Mouse (Mus musculus): ENCODE results near the gene Gart.
"Not testable (repeated sequence)": the region's sequence is repeated elsewhere in the genome, so short reads cannot be mapped to it uniquely, and the experiment has no call there.

Gene Gart

DNA sequence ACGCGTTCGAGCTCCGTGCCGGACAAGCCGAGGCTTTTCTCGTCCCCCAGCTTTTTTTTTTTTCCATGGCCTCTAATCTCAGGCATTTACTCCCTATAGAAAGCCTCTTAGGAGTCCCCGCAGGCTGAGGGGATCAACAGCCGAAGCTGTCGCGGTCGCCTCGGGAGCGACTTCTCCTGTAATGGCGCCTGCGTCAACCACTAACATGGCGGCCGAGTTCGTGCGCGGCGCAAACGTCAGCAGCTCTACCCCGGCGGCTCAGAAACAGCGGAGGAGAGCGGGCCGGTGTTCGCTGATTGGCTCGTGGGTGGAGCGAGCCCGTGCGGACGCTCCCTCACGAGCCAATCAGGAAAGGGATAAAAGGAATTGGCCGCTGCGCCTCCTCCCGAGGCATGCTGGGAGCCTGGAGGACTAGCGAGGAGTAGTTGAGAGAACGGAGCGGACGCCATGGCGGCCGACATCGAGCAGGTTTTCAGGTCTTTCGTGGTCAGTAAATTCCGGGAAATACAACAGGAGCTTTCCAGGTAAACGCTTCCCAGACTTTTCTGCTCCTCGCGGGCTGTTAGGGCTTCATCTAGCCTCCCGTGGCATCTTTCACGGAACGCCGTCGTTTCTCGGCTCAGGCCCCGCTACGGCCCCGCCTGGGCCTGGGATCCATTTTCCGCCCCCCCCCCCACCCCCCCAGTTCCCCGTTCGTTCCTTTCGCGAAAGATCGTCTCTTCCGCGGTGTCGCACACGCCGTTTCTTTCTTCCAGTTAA is 888 bp upstream of the Gart start, which contains the start of gene Son:
TSS of gene Son (plus strand) at position 46 of the 759 bp plus-strand sequence.
- peak; percentile 97 for DNase-seq

DNA sequence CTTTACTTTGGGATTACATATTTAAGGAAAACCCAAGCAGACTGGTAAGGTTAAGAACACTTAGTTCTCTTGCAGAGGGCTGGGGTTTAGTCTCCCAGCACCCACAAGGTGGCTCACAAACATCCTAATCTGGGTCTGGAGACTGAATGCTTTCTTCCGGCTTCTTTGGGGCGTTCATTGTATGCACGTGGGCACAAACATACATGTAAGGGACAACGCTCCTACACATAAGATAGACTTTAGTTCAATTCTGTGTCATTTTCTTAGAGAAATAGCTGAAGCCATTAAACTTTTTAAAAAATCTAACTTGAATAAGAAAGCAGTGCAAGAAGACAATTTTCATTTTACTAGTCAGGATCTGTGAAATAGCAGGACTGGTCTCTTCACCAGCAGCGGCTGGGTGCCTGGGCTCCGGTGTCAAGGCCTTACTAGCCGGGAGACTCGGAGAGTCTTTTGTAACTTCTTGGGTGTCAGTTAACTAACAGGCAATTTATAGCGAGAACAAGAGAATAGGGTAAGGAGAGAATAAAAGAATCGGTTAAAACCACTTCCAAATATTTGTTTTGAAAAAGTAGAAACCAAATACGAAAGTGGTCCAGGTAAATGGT is 653 bp downstream of the Gart start:
- peak; percentile 15 for DNase-seq

DNA sequence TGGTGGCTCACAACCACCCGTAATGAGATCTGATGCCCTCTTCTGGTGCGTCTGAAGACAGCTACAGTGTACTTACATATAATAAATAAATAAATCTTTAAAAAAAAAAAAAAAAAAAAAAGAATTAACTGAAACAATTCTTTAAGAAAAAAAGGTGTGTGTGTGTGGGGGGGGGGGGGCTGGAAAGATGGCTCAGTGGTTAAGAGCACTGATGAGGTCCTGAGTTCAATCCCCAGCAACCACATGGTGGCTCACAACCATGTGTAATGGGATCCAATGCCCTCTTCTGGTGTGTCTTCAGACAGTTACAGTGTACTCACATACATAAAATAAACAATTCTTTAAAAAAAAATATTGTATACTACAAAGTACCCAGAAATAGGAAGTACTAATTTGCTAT is 1.3 kb downstream of the Gart start:
- not testable (repeated sequence) for DNase-seq

DNA sequence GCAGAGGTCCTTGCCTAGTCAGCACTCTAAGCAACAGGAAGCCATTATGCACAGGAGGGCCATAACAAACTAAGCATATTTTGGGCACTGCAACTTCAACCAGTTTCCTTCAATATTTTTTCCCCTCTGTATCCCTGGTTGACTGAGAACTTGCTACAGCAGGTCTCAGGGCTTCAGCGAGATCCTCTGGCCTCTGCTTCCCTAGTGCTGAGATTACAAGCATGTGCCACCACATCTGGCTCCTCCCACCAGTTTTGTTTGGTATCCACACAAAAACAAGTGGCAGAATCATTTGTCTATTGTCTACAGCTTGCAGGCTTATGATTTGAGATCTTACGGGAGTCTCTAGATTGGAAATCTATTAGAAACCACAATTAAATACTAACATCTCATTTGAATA is 1.9 kb downstream of the Gart start:
- DNase-seq: no peak

DNA sequence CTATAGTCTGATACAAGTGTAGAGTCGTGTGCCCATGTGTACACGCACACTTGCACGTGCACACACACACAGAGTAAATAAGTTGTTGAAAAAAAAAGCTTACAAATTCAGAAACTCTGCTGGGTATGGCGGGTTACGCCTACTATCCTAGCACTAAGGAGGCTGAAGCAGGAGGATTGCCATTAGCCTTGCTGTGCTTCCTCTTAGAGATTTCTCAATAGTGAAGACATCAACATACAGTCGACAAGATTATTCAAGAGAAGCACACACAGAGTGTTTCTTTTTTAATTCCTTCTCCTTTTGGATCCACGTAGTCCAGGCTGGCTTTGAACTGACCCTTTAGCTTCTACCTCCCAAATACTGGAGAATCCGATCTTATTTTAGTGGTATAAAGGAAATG is 6.6 kb downstream of the Gart start:
- DNase-seq: no peak

DNA sequence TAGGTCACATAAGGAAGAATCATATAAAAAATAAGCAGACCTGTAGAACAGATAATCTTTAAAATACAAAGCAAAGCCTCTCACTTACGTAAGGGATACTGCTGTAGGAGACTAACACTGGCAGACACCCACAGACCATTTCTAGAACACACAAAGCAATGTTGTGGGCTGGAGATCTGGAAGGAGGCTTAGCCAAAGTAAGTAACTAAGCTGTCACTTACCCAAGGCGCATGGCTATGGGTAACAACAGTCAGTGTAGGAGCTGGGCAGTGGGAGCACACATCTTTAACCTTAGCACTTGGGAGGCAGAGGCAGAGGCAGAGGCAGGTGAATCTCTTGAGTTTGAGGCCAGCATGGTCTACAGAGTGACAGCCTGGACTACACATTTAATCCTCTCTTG is 7.1 kb downstream of the Gart start:
- DNase-seq: no peak

DNA sequence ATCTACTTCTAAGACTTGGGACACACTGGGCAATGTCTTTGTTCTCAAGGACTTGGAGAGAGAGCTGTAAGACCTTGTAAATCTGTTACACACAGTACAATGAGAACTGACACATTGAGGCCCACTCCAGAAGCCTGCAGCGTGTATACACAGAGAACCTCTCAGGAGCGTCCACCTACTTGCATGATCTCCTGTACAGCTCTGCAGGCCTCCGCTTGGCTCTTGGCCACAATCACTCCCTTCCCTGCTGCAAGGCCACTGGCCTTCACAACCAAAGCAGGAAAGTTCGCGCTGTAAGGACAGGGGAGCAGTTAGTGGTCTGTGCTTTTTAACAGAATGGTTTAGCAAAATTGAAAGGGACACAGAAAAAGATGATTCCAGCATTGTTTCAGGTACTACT is 7.6 kb downstream of the Gart start:
- no peak for DNase-seq

DNA sequence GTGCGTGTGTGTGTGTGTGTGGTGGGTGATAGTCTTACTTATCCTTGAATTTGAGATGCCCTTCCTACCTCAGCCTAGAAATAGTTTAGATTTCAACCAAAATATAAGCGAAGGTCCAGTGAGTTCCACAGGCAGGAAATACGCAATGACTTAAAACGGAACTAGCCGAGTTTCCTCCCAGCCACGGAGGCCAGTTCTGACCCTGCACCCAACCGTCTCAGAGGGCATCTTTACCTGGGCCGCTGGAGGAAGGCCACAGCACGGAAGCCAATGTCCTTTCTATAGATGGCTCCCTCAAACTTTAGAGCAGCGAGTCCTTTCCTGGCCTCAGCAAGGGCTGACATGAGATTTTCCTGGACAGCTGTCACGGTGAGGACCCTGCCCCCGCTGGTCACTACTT is 13.1 kb downstream of the Gart start:
- DNase-seq: no peak

DNA sequence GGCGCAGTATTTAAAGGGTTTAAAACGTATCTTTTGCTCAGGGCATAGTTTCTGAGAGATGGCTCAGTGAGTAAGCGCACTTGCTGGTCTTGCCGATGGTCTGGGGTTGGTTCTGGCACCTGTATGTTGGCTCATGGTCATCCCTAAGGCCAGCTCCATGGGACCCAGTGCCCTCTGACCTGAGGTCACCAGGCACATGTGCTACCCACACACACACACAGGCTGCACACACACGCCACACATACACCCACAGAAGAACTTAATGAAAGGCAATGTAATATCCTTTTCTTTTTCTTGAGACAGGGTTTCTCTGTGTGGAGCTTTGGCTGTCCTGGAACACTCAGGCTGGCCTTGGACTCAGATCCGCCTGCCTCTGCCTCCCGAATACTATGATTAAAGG is 13.8 kb downstream of the Gart start:
- DNase-seq: no peak

DNA sequence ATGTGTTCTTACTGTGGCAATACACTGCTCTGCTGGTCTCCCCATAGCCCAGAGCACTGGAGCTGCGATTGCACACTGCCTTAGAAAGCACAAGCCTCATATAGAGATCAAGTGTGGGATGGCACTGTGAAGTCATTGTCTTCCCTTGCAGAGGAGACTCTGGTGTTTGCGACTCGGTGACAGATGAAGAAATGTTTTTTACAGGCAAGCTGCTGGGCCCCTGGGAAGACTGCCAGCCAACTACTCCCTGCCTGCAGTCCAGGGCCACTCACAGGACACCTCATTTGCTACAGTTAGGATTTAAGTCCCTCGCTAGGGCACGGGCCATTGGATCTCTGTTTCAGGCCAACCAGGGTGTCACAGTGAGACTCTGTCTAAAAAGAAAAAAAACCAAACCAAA is 14.3 kb downstream of the Gart start:
- no peak for DNase-seq

DNA sequence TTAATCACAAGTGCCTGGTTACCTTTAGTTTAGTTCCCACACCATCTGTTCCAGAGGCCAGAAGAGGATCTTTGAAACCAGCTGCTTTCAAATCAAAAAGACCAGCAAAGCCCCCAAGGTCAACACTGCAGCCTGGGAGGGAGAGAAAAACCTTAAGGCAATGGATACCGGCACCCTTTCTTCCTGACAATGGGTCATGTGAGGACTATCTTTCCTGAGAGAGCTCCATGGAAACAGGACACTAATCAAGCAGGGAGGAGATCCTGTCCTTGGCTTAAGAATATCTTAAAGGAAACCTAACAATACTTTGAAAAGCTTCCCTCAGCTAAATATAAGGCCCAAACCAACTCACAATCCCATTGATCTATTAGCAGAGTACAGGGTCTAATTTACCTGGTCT is 16.2 kb downstream of the Gart start:
- no peak for DNase-seq

DNA sequence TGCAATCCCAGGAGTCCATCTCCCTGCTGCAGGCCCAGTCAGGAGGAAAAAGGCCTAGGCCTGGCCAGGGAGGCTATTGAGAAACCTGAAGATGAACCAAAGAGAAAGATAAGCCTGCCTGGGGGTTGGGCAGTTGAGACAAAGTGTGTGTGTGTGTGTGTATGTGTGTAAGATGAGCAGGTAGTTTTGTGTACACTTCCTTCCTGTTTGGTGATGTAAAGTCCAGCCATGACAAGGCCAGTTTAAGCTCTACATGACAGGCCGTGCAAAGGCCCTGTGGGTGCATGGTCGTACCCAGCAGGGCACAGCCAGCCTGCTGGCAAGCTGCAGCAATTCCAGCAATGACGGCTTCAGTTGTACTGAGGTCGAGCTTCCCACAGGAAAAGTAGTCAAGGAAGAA is 17.0 kb downstream of the Gart start:
- no peak for DNase-seq

DNA sequence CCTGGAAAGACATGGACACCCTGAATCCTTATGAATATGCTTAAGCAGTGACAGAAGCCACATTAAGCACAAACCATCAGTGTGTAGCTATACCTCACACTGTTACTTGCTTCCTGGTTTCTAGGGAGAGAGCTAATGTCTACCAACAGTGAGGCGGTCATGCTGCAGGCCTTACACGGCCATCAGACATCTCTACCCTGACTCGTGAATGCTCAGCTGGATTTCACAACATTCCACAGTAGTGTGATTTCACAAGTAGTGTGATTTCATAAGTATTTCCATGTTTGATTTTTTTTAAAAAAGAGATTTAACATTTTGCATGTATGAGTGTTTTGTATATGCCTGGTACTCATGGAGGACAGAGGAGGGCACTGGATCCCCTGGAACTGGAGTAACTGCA is 18.1 kb downstream of the Gart start:
- no peak for DNase-seq

DNA sequence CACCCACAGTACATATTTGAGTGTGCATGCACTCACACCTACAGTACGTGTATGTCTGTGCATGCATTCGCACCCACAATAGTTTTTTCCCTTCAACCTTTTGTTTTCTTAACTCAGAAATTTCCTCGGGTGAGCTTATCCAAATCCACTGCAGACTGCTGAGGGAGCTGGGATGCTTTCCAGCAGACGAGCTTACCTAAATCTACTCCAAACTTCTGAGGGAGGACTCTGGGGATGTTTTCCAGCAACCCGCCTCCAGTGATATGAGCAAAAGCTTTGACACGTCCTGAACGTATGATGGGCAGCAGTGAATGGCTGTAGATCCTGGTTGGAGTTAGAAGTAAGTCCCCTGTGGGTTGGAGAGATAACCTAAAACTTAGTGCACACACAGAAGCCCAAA is 18.9 kb downstream of the Gart start:
- DNase-seq: no peak

DNA sequence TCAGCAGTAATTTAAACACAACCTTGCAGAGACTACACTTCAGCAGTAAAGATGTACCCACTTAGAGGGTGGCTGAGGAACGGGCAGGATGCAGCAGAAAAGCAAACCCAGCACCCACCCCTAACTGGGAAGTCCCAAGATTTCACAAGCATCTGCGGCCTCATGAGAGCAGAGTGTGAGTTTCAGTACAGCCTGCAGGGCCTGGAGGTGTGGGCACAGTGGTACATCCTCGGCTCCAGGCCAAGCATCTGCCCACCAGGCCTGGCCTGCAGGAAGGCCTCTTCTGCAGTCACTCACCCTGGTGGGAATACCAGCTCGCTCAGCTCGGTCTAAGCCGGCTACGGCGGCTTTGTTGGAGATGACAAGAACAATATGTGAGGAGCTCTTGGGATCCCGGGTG is 23.7 kb downstream of the Gart start:
- DNase-seq: no peak

DNA sequence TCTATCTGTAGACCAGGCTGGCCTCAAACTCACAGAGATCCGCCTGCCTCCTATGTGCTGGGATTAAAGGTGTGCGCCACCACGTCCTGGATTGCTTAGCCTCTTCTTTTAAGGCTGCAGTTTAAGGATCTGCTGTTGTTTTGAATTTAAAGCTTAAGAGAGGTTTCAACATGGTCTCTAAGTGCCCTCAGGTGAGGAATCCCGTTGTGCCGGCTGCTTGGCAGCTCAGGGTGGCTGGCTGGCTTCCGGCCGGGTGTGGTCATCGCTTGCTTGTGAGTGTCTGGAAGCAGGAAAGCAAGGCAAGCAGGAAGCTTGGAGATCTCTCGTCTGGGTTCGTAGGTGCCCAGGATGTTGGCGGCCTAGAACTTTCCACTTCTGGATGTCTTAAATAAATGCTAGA is 25.8 kb downstream of the Gart start:
- peak; percentile 88 for DNase-seq

DNA sequence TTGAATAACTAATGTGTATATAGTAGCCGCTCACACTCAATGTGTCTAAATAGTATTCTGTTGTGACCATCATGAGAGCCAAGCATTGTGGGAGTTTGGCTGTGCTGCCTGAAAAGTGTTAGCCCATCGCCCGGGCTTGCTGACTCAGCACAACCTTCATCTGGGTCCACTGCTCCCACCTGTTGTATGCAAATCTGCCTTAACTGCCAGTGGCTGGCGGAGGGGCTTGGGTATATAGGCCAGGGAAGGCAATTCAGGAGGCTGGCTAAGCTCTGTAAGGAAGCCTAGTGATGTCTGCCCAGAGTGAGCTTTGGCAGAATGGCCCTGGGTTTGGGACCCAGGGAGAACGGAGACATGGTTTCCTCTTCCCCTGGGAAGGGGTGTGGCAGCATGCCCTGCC is 26.6 kb downstream of the Gart start:
- no peak for DNase-seq

DNA sequence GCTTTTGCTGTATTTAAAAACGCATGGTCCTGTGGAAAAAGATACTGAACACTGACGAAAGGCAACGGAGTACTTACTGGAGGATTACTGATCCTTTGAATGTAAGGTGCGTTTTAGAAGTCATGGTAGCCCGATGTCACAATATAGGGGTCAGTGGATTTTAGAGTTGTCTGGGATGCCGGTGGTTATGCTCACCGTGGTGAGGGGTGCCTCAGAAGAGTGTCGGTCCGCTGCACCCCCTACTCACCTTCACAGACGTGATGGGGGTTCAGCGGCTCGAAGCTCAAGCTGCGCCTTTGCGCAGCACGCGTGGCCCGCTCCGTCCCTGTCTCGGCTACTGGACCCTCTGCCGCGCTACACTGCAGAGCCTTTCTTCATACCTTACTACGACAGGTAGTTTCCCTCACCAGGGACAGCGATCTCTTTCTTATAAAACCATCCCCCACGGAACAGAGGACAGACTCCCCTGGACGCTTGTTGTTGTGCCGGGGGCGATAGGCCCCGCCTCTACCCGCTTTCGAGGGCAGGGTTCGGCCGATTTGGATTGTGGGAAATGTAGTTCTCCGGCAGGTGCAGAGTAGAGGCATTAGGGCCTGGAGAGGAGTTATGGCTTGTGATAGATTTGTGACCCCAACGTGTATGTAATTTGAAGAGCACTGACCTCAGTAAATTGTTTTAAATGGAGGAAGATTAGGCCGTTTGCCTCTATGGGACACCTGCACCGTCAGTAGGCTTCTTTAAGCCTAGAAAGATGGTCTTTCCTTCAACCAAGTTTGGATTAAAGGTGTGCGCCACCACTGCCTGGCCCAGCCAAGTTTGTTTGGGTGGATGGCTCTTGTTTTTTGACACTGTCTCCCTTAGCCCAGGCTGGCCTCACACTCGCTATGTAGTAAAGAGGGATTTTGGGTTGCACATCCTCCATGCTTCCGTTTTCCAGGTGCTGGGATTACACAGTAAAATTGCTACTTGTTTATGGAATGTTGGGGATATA is 27.9 kb downstream of the Gart start, which contains the start of gene Dnajc28:
TSS of gene Dnajc28 (minus strand) at position 516 of the 991 bp plus-strand sequence.
- DNase-seq: peak; percentile 91

DNA sequence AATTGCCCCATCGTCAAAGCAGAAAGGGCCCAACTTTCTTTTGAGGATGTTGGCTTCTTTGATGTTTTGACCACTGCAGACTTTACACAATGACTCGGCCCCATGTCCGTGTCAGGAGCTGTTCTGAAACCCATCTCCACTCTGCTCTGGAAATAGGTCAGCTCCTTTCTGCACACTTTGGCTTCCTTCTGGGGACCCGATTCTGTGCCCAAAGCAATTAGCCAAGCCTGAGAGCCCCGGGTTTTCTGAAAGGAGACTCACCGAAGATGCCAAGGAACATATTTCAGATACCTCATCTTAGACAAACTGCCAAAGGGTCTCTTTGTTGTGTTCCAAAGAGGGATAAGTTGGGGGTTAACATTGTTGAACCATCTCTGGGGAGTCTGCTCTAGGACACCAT is 32.2 kb downstream of the Gart start:
- DNase-seq: no peak

DNA sequence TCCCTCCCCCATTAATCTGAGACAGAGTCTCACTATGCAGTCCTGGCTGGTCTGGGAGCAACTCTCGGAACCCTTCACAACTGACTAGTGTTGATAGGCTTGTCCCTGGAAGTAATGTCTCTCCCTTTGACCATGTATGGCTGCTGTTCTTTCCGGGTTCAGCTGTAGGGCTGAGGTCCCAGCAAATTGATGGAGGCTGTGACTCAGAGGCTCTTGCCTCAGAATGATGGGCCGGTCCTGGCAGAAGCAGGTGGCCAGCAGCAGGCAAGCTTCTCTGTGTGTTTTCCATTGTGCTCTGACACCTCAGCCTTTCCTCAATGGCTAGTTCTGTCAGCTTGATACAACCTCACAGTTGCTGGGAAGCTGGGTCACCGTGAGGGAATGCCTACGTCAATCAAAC is 34.2 kb downstream of the Gart start:
- DNase-seq: no peak

DNA sequence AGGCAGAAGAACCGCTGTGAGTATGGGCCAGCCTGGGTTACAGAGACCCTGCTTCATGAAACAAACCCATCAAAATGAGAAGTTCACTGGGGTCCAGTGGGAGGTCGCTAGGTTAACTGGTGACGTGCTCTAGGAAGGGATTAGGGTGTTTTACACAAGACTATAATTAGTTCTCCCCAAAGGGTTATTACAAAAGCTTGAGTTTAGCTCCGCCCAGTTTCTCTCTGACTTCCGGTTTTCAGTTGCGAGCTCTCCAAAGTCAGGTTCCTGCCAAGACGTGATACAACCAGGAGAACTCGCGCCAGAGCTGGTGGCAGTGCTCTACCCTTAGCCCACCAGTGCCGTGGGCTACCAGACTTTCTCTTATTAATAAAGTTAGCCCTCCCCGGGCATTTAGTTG is 35.5 kb downstream of the Gart start:
- peak; percentile 70 for DNase-seq

DNA sequence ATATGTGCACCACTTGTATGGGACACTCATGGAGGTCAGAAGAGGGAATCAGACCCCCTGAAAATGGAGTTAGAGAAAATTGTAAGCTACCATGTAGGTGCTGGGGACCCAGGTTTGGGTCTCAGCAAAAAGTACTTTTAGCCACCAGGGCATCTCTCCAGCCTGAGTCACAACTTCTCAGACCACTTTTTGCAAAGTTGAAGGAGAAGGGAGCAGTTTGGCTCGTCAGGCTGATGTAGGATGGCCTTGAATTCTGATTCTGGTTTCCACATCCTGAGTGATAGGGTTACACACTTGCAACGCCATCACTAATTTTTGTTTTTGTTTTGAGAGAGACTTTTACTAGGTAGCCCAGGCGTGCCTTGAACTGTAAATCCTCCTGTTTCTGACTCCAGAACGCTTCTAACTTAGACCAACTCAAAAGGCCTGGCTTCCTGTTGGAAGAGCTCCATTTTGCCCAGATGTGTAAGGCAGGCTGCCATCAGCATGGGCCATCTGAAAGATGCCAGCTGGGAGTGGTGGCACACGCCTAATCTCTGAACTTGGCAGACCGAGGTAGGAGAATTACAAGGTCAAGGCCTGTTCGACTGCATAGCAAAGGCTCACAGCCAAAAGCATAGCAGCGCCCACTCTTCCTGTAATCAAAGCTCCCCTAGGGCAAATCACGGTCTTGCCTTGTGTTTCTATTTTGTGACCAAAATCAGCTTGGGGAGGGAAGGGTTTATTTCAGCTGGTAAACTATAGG is 37.1 kb downstream of the Gart start:
- peak; percentile 70 for DNase-seq

DNA sequence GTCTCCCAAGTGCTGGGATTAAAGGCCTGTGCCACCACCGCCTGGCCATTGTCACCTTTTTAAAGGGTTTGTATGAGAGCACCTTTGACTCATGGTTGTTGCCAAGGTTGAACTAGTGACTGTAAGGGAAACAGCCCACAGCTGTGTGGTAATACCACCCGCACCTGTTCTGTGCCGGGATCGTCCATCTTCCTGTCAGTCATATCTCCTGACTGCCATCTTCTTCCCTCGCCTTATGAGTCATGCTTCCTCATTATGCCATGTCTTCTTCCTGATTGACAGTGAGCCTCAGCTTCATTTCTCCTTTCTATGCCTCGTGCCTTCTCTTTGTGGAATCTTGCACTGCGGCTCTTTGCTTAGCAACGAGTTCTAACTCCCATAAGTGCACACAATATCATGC is 39.8 kb downstream of the Gart start:
- DNase-seq: no peak
